Mouse (Mus musculus): ENCODE data around the gene Zfp418. TPM values are rescaled to one million over a fixed set of nuclear protein-coding genes. Genes with fewer than 3 reads are reported as not detected.
"Not testable (repeated sequence)": the region's sequence is repeated elsewhere in the genome, so short reads cannot be mapped to it uniquely, and the experiment has no call there.

Zfp418 gene
- 2.6 and 3.6 TPM in 2 replicates for polyA plus RNA-seq (2014; fragmentation: Nextera tagmentation; extraction: Ambion mirVana)

- peaks cover 6% of the 10 kb centered on the region; the same call in 1 of the 2 replicates for H3K4me1 ChIP-seq (replicated peaks; ENCODE audit: control insufficient read depth, insufficient read depth, low read length)
- peak; percentile 94 for ATAC-seq (replicated peaks; ENCODE audit: low FRiP score, low TSS enrichment, low read depth)
- H3K27me3 ChIP-seq (replicated peaks; ENCODE audit: control insufficient read depth, insufficient read depth, low read length): no peaks in the 10 kb centered on the region
- peak within 1 kb of the TSS; percentile 63 for H3K9ac ChIP-seq (ENCODE audit: low read length)
- 2% methylated on average over 26 of the region's 26 CpGs for WGBS
- H3K27ac ChIP-seq (ENCODE audit: low read depth): peak within 1 kb of the TSS; percentile 76
- H3K4me2 ChIP-seq (ENCODE audit: low read length): peak within 1 kb of the TSS; percentile 88
- H3K9me3 ChIP-seq (ENCODE audit: control insufficient read depth, low read length): no peaks in the 10 kb centered on the region
- peaks cover 12% of the 10 kb centered on the region; the same call in 1 of the 2 replicates for H3K36me3 ChIP-seq (ENCODE audit: control insufficient read depth, insufficient read depth, low read length)
- peak within 1 kb of the TSS; percentile 71 for H3K4me3 ChIP-seq (ENCODE audit: low read depth, low read length)
- peak; percentile 72 for DNase-seq (ENCODE audit: low spot score)
These were observed at the start of gene Zfp418 for GRCm38 (mm10) chr7:7171227-7172147. Gene Zfp418, plus strand, starts transcription at chr7:7171330.

- DNase-seq (ENCODE audit: low spot score): no peak
- no peak for ATAC-seq (replicated peaks; ENCODE audit: low FRiP score, low TSS enrichment, low read depth)
- 52% methylated on average over 6 of the region's 6 CpGs for WGBS
- peak overlapping the region; percentile 53 for H3K4me2 ChIP-seq (ENCODE audit: low read length)
- no peaks in the 10 kb centered on the region for H3K9me3 ChIP-seq (ENCODE audit: control insufficient read depth, low read length)
- H3K27me3 ChIP-seq (replicated peaks; ENCODE audit: control insufficient read depth, insufficient read depth, low read length): no peaks in the 10 kb centered on the region
- H3K4me3 ChIP-seq (ENCODE audit: low read depth, low read length): peak overlapping the region; percentile 63
- no peak overlapping the region for H3K27ac ChIP-seq (ENCODE audit: low read depth)
- H3K4me1 ChIP-seq (replicated peaks; ENCODE audit: control insufficient read depth, insufficient read depth, low read length): no peaks in the 10 kb centered on the region; the same call in 1 of the 2 replicates
- H3K36me3 ChIP-seq (ENCODE audit: control insufficient read depth, insufficient read depth, low read length): peaks cover 19% of the 10 kb centered on the region
- H3K9ac ChIP-seq (ENCODE audit: low read length): no peak overlapping the region
These were observed 49.5 kb upstream of the Zfp418 start for GRCm38 (mm10) chr7:7121602-7121980.

GRCm38 (mm10) chr7:7130491-7131124 lies 40.5 kb upstream of the Zfp418 start:
- not testable (repeated sequence) for H3K4me2 ChIP-seq (ENCODE audit: low read length); H3K27ac ChIP-seq (ENCODE audit: low read depth); H3K9ac ChIP-seq (ENCODE audit: low read length); H3K27me3 ChIP-seq (replicated peaks; ENCODE audit: control insufficient read depth, insufficient read depth, low read length); H3K9me3 ChIP-seq (ENCODE audit: control insufficient read depth, low read length); H3K4me1 ChIP-seq (replicated peaks; ENCODE audit: control insufficient read depth, insufficient read depth, low read length); H3K4me3 ChIP-seq (ENCODE audit: low read depth, low read length); H3K36me3 ChIP-seq (ENCODE audit: control insufficient read depth, insufficient read depth, low read length); ATAC-seq (replicated peaks; ENCODE audit: low FRiP score, low TSS enrichment, low read depth); DNase-seq (ENCODE audit: low spot score)
- 96% methylated on average over 14 of the region's 15 CpGs for WGBS

GRCm38 (mm10) chr7:7132751-7133150 lies 38.4 kb upstream of the Zfp418 start:
- H3K4me3 ChIP-seq (ENCODE audit: low read depth, low read length): no peak overlapping the region
- H3K9ac ChIP-seq (ENCODE audit: low read length): no peak overlapping the region
- WGBS: 80% methylated on average over 8 of the region's 8 CpGs
- H3K4me2 ChIP-seq (ENCODE audit: low read length): no peak overlapping the region
- ATAC-seq (replicated peaks; ENCODE audit: low FRiP score, low TSS enrichment, low read depth): no peak
- no peaks in the 10 kb centered on the region for H3K4me1 ChIP-seq (replicated peaks; ENCODE audit: control insufficient read depth, insufficient read depth, low read length)
- no peaks in the 10 kb centered on the region for H3K27me3 ChIP-seq (replicated peaks; ENCODE audit: control insufficient read depth, insufficient read depth, low read length)
- H3K27ac ChIP-seq (ENCODE audit: low read depth): no peak overlapping the region
- peaks cover 8% of the 10 kb centered on the region; the same call in 1 of the 2 replicates for H3K36me3 ChIP-seq (ENCODE audit: control insufficient read depth, insufficient read depth, low read length)
- no peak for DNase-seq (ENCODE audit: low spot score)
- no peaks in the 10 kb centered on the region for H3K9me3 ChIP-seq (ENCODE audit: control insufficient read depth, low read length)

DNA sequence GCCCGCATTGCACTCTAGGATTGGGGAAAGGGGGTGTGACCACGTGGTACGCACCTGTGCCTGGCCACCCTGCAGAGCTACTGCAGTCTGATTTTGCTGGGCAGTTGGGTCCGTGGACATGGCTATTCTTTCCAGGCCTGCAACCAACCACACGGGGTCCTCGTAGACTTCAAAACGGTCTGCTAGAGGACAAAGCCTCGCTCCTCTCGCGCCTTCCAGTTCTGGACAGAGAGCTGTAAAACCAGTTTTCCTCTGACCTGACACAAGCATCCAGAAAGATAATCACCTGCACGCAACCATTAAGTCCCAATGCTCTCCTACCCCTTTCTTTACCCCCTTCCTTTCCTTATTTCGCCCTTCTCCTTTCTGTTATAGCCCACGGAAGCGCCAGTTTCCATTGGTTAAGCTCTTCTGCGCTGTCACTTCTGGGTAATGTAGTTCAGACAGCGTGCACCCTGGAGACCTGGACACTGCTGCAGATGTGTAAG lies 34.7 kb upstream of the Zfp418 start, which contains the start of gene Zfp773:
Gene Zfp773, minus strand, starts transcription at position 377 of the 488 bp plus-strand sequence.
- H3K4me2 ChIP-seq (ENCODE audit: low read length): peak within 1 kb of the TSS; percentile 55
- no peaks in the 10 kb centered on the region for H3K27me3 ChIP-seq (replicated peaks; ENCODE audit: control insufficient read depth, insufficient read depth, low read length)
- DNase-seq (ENCODE audit: low spot score): peak; percentile 84
- peak; percentile 94 for ATAC-seq (replicated peaks; ENCODE audit: low FRiP score, low TSS enrichment, low read depth)
- H3K9ac ChIP-seq (ENCODE audit: low read length): peak within 1 kb of the TSS; percentile 53
- H3K4me3 ChIP-seq (ENCODE audit: low read depth, low read length): peak within 1 kb of the TSS; percentile 51
- no peaks in the 10 kb centered on the region for H3K9me3 ChIP-seq (ENCODE audit: control insufficient read depth, low read length)
- H3K36me3 ChIP-seq (ENCODE audit: control insufficient read depth, insufficient read depth, low read length): peaks cover 8% of the 10 kb centered on the region; the same call in 1 of the 2 replicates
- no peaks in the 10 kb centered on the region for H3K4me1 ChIP-seq (replicated peaks; ENCODE audit: control insufficient read depth, insufficient read depth, low read length)
- WGBS: 4% methylated on average over 16 of the region's 16 CpGs
- H3K27ac ChIP-seq (ENCODE audit: low read depth): no peak within 1 kb of the TSS

GRCm38 (mm10) chr7:7144215-7144614 lies 26.9 kb upstream of the Zfp418 start:
- no peaks in the 10 kb centered on the region for H3K36me3 ChIP-seq (ENCODE audit: control insufficient read depth, insufficient read depth, low read length)
- H3K27me3 ChIP-seq (replicated peaks; ENCODE audit: control insufficient read depth, insufficient read depth, low read length): no peaks in the 10 kb centered on the region
- no peak overlapping the region for H3K27ac ChIP-seq (ENCODE audit: low read depth)
- no peak overlapping the region for H3K4me2 ChIP-seq (ENCODE audit: low read length)
- H3K4me1 ChIP-seq (replicated peaks; ENCODE audit: control insufficient read depth, insufficient read depth, low read length): no peaks in the 10 kb centered on the region
- 80% methylated on average over 1 of the region's 1 CpGs for WGBS
- H3K9ac ChIP-seq (ENCODE audit: low read length): no peak overlapping the region
- ATAC-seq (replicated peaks; ENCODE audit: low FRiP score, low TSS enrichment, low read depth) (no peak), DNase-seq (ENCODE audit: low spot score) (no peak)
- H3K4me3 ChIP-seq (ENCODE audit: low read depth, low read length): no peak overlapping the region
- H3K9me3 ChIP-seq (ENCODE audit: control insufficient read depth, low read length): no peaks in the 10 kb centered on the region

- WGBS: 92% methylated on average over 15 of the region's 15 CpGs
- no peak for DNase-seq (ENCODE audit: low spot score)
- H3K9ac ChIP-seq (ENCODE audit: low read length): no peak overlapping the region
- H3K4me3 ChIP-seq (ENCODE audit: low read depth, low read length): no peak overlapping the region
- H3K9me3 ChIP-seq (ENCODE audit: control insufficient read depth, low read length): no peaks in the 10 kb centered on the region
- no peaks in the 10 kb centered on the region for H3K36me3 ChIP-seq (ENCODE audit: control insufficient read depth, insufficient read depth, low read length)
- no peak overlapping the region for H3K4me2 ChIP-seq (ENCODE audit: low read length)
- H3K4me1 ChIP-seq (replicated peaks; ENCODE audit: control insufficient read depth, insufficient read depth, low read length): no peaks in the 10 kb centered on the region
- no peak for ATAC-seq (replicated peaks; ENCODE audit: low FRiP score, low TSS enrichment, low read depth)
- no peaks in the 10 kb centered on the region for H3K27me3 ChIP-seq (replicated peaks; ENCODE audit: control insufficient read depth, insufficient read depth, low read length)
- no peak overlapping the region for H3K27ac ChIP-seq (ENCODE audit: low read depth)
These were observed 25.0 kb upstream of the Zfp418 start for GRCm38 (mm10) chr7:7145991-7146608.

GRCm38 (mm10) chr7:7185897-7186296 lies 14.8 kb downstream of the Zfp418 start:
- Histone ChIP-seq H3K36me3 (ENCODE audit: control insufficient read depth, insufficient read depth, low read length) (peaks cover 19% of the 10 kb centered on the region), H3K4me1 (replicated peaks; ENCODE audit: control insufficient read depth, insufficient read depth, low read length) (no peaks in the 10 kb centered on the region), H3K9me3 (ENCODE audit: control insufficient read depth, low read length) (no peaks in the 10 kb centered on the region), H3K9ac (ENCODE audit: low read length) (no peak overlapping the region), H3K4me3 (ENCODE audit: low read depth, low read length) (no peak overlapping the region), H3K27me3 (replicated peaks; ENCODE audit: control insufficient read depth, insufficient read depth, low read length) (no peaks in the 10 kb centered on the region), H3K27ac (ENCODE audit: low read depth) (no peak overlapping the region), H3K4me2 (ENCODE audit: low read length) (no peak overlapping the region)
- WGBS: 88% methylated on average over 1 of the region's 1 CpGs
- DNase-seq (ENCODE audit: low spot score) (no peak), ATAC-seq (replicated peaks; ENCODE audit: low FRiP score, low TSS enrichment, low read depth) (no peak)
